Mouse (Mus musculus): ENCODE measurements around the gene Igf2bp2.

DNA sequence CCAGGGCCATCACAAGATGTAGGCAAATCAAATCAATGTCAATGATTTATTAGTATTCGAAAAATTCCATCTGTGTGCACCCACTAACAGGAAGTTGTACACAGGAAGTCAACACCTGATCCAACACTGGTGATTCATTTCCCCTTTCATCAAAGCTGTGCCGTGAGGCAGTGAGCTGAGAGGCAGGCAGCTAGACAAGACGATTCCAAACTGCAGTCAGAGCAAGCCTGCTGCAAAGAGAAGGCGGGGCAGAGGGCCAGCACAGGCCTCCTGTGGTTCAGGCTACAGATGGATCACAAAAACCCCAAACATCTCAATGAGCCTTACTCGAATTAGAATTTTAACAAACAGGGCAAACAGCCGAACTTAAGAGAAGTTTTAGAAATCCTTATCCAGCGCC, 65.4 kb downstream of the Igf2bp2 start:
- TF ChIP-seq USF1 (IDR thresholded peaks at IDR 0.05; ENCODE audit: low read depth) (no peak), POLR2AphosphoS2 (IDR thresholded peaks at IDR 0.05; ENCODE audit: insufficient read length, low read depth) (no peak), MYOG (IDR thresholded peaks at IDR 0.05; ENCODE audit: control insufficient read depth in 1 of 3, insufficient read depth in 1 of 3, insufficient read length in 2 of 3, low read depth in 2 of 3) (no peak), POLR2A (IDR thresholded peaks at IDR 0.05; ENCODE audit: insufficient read length, low read depth) (no peak), E2F4 (IDR thresholded peaks at IDR 0.05; ENCODE audit: insufficient read depth) (no peak)
